Mouse (Mus musculus): ENCODE measurements around the gene Pakap.

Gene Pakap

GRCm38 (mm10) chr4:57908860-57909259, 340.9 kb downstream of the Pakap start:
- DNase-seq (ENCODE audit: low read depth, low spot score), result no peak

- no peak for DNase-seq (ENCODE audit: low read depth, low spot score)
These were observed 345.0 kb downstream of the Pakap start for GRCm38 (mm10) chr4:57913021-57913420.

GRCm38 (mm10) chr4:57914193-57915190, 346.5 kb downstream of the Pakap start:
- DNase-seq (ENCODE audit: low read depth, low spot score), result peak; percentile 51

- no peak for DNase-seq (ENCODE audit: low read depth, low spot score)
These were observed 347.4 kb downstream of the Pakap start for GRCm38 (mm10) chr4:57915216-57915965.

GRCm38 (mm10) chr4:57916201-57916661, 348.3 kb downstream of the Pakap start, which contains the start of gene D630039A03Rik:
D630039A03Rik (minus strand) TSS chr4:57916297.
- no peak for DNase-seq (ENCODE audit: low read depth, low spot score)

GRCm38 (mm10) chr4:57916711-57917110, 348.7 kb downstream of the Pakap start:
- no peak for DNase-seq (ENCODE audit: low read depth, low spot score)

- peak; percentile 98 for DNase-seq (ENCODE audit: low read depth, low spot score)
These were observed 351.8 kb downstream of the Pakap start for GRCm38 (mm10) chr4:57919494-57920423.

- DNase-seq (ENCODE audit: low read depth, low spot score), result peak; percentile 93
These were observed 352.5 kb downstream of the Pakap start for GRCm38 (mm10) chr4:57920522-57920921.

GRCm38 (mm10) chr4:57922171-57922570, 354.2 kb downstream of the Pakap start:
- no peak for DNase-seq (ENCODE audit: low read depth, low spot score)

- DNase-seq (ENCODE audit: low read depth, low spot score), result peak; percentile 55
These were observed 356.6 kb downstream of the Pakap start for GRCm38 (mm10) chr4:57924556-57925071.

- peak; percentile 81 for DNase-seq (ENCODE audit: low read depth, low spot score)
These were observed 359.7 kb downstream of the Pakap start for GRCm38 (mm10) chr4:57927464-57928205.

GRCm38 (mm10) chr4:57930559-57931170, 362.7 kb downstream of the Pakap start:
- no peak for DNase-seq (ENCODE audit: low read depth, low spot score)

GRCm38 (mm10) chr4:57934181-57934580, 366.2 kb downstream of the Pakap start:
- DNase-seq (ENCODE audit: low read depth, low spot score), result peak; percentile 33

- no peak for DNase-seq (ENCODE audit: low read depth, low spot score)
These were observed 369.3 kb downstream of the Pakap start for GRCm38 (mm10) chr4:57937292-57937691.

- DNase-seq (ENCODE audit: low read depth, low spot score), result no peak
These were observed 372.7 kb downstream of the Pakap start for GRCm38 (mm10) chr4:57940631-57941030.

GRCm38 (mm10) chr4:57942892-57943291, 374.9 kb downstream of the Pakap start:
- DNase-seq (ENCODE audit: low read depth, low spot score), result peak; percentile 38

Measured in R1 (cell line).